Mouse (Mus musculus) heart, embryonic 15.5 days (tissue): ENCODE measurements around the gene Mcpt2. TPM values are rescaled to one million over a fixed set of nuclear protein-coding genes. Genes with fewer than 3 reads are reported as not detected.

Source experiments
- ATAC-seq: fragments of 200-750 bp; cut with Nextera tagmentation; replicated peaks from 2 replicates; pipeline ENCODE4 v1.8.0; 2017; ENCODE audit warnings: low read depth, moderate TSS enrichment; ENCODE audit not compliant: insufficient number of reproducible peaks, insufficient read depth, low FRiP score
- H3K27ac ChIP-seq: fragments of 300-500 bp; sonication (generic); 2 replicates; pipeline ENCODE4 v1.5.1; 2015; ENCODE audit warnings: mild to moderate bottlenecking, inconsistent platforms
- H3K27me3 ChIP-seq: fragments of 300-500 bp; sonication (generic); 2 replicates; pipeline ENCODE4 v1.6.1; 2015; ENCODE audit warnings: inconsistent platforms
- H3K36me3 ChIP-seq: fragments of 300-500 bp; sonication (generic); 2 replicates; pipeline ENCODE4 v1.6.1; 2015; ENCODE audit warnings: mild to moderate bottlenecking, inconsistent platforms
- H3K4me1 ChIP-seq: fragments of 300-500 bp; sonication (generic); replicated peaks from 2 replicates; pipeline ENCODE4 v1.6.1; 2015; ENCODE audit warnings: inconsistent platforms
- H3K4me2 ChIP-seq: fragments of 300-500 bp; sonication (generic); 2 replicates; pipeline ENCODE4 v1.6.1; 2015; ENCODE audit warnings: inconsistent platforms, mild to moderate bottlenecking, moderate library complexity
- H3K4me3 ChIP-seq: fragments of 300-500 bp; sonication (generic); 2 replicates; pipeline ENCODE4 v1.5.1; 2015; ENCODE audit warnings: mild to moderate bottlenecking, inconsistent platforms
- H3K9ac ChIP-seq: fragments of 300-500 bp; sonication (generic); 2 replicates; pipeline ENCODE4 v1.6.1; 2015; ENCODE audit warnings: mild to moderate bottlenecking, inconsistent platforms
- H3K9me3 ChIP-seq: fragments of 300-500 bp; sonication (generic); replicated peaks from 2 replicates; pipeline ENCODE4 v1.6.1; 2016; ENCODE audit warnings: inconsistent platforms
- WGBS: fragments of 180-500 bp; shearing (Covaris S2); methylation state at CpG from one replicate; pipeline ENCODE4 v1.1.7; 2015; ENCODE audit warnings: mixed read lengths; 5-methylcytosine and 5-hydroxymethylcytosine counted together
- microRNA-seq: library from miRNA; unstranded; fragments of <30 nt; microRNA quantifications from one replicate; pipeline ENCODE4, GENCODE M21; 2016
- polyA plus RNA-seq: library from polyadenylated mRNA; unstranded; fragments of >200 nt; fragmentation: Nextera tagmentation; extraction: Ambion mirVana; gene quantifications from 2 replicates; pipeline ENCODE4 v1.2.1, GENCODE M21; 2015

Mcpt2 gene
- polyA plus RNA-seq, 1 experiment from 2014 or later, result 0.19 TPM

- Histone ChIP-seq H3K27me3 (no peaks in the 10 kb centered on the region), H3K4me2 (no peak within 1 kb of the TSS), H3K4me3 (no peak within 1 kb of the TSS), H3K27ac (no peak within 1 kb of the TSS), H3K4me1 (no peaks in the 10 kb centered on the region), H3K9ac (no peak within 1 kb of the TSS), H3K36me3 (no peaks in the 10 kb centered on the region), H3K9me3 (no peaks in the 10 kb centered on the region)
- 93% methylated on average over 2 of the region's 2 CpGs for WGBS
- no peak for ATAC-seq
These were observed 43.3 kb downstream of the Mcpt2 start, which contains the start of gene Mcpt8 for GRCm38 (mm10) chr14:56085167-56085566. TSS of gene Mcpt8 (minus strand) at chr14:56085273.

- Histone ChIP-seq H3K4me2 (no peak overlapping the region), H3K27ac (no peak overlapping the region), H3K4me1 (no peaks in the 10 kb centered on the region), H3K9ac (no peak overlapping the region), H3K36me3 (no peaks in the 10 kb centered on the region), H3K9me3 (no peaks in the 10 kb centered on the region), H3K4me3 (no peak overlapping the region), H3K27me3 (no peaks in the 10 kb centered on the region)
- ATAC-seq, result no peak
- WGBS, result 65% methylated on average over 3 of the region's 3 CpGs
These were observed 44.9 kb downstream of the Mcpt2 start for GRCm38 (mm10) chr14:56086711-56087110.

- H3K4me2 ChIP-seq, result no peak overlapping the region
- WGBS, result 70% methylated on average over 2 of the region's 2 CpGs
- no peak overlapping the region for H3K4me3 ChIP-seq
- H3K36me3 ChIP-seq, result no peaks in the 10 kb centered on the region
- H3K9me3 ChIP-seq, result no peaks in the 10 kb centered on the region
- H3K4me1 ChIP-seq, result 0 out of 2 replicates have a peak, but pooled peaks cover 2% of the 10 kb centered on the region
- H3K27me3 ChIP-seq, result no peaks in the 10 kb centered on the region
- H3K27ac ChIP-seq, result no peak overlapping the region
- ATAC-seq, result no peak
- H3K9ac ChIP-seq, result no peak overlapping the region
These were observed 51.5 kb downstream of the Mcpt2 start for GRCm38 (mm10) chr14:56093353-56093752.

Small RNAs within 50 kb of the gene (microRNA-seq; reads per million reads assigned to microRNA genes)
- gene Mir6949, result not detected

Other genes with a start within 250 kb of the Mcpt2 start
- 10.8 and 15.8 TPM in 2 replicates for gene Nfatc4, start 218.9 kb upstream of the Mcpt2 start, polyA plus RNA-seq
- 12.7 and 15.0 TPM in 2 replicates for gene Nynrin, start 188.0 kb upstream of the Mcpt2 start, polyA plus RNA-seq
- gene Cbln3, start 157.6 kb upstream of the Mcpt2 start, polyA plus RNA-seq, result 0.36 and 0.50 TPM in 2 replicates
- 9.2 and 12.6 TPM in 2 replicates for gene Khnyn, start 157.1 kb upstream of the Mcpt2 start, polyA plus RNA-seq
- gene Sdr39u1, start 141.7 kb upstream of the Mcpt2 start, polyA plus RNA-seq, result 45.3 and 60.8 TPM in 2 replicates
- gene Cma1, start 97.4 kb upstream of the Mcpt2 start, polyA plus RNA-seq, result 8.9 and 9.6 TPM in 2 replicates
- not detected in 2 replicates for gene Cma2, start 91.1 kb upstream of the Mcpt2 start, polyA plus RNA-seq
- gene Mcpt1, start 24.1 kb upstream of the Mcpt2 start, polyA plus RNA-seq, result not detected in 2 replicates
- gene Mcpt9, start 11.5 kb upstream of the Mcpt2 start, polyA plus RNA-seq, result not detected in 2 replicates
- gene Mcpt4, start 20.3 kb downstream of the Mcpt2 start, polyA plus RNA-seq, result 0.75 and 0.88 TPM in 2 replicates
- 0.52 and 0.94 TPM in 2 replicates for gene Mcpt8, start 43.2 kb downstream of the Mcpt2 start, polyA plus RNA-seq
- 0.19 and 0.33 TPM in 2 replicates for gene Ctsg, start 60.5 kb downstream of the Mcpt2 start, polyA plus RNA-seq
- gene Gzme, start 78.6 kb downstream of the Mcpt2 start, polyA plus RNA-seq, result not detected in 2 replicates
- not detected in 2 replicates for gene Gzmd, start 90.6 kb downstream of the Mcpt2 start, polyA plus RNA-seq
- not detected in 2 replicates for gene Gzmg, start 117.5 kb downstream of the Mcpt2 start, polyA plus RNA-seq
- not detected in 2 replicates for gene Gzmn, start 132.6 kb downstream of the Mcpt2 start, polyA plus RNA-seq
- not detected in 2 replicates for gene Gzmf, start 169.4 kb downstream of the Mcpt2 start, polyA plus RNA-seq
- not detected in 2 replicates for gene Gzmc, start 192.6 kb downstream of the Mcpt2 start, polyA plus RNA-seq
- 0.16 and 1.6 TPM in 2 replicates for gene Gzmb, start 220.2 kb downstream of the Mcpt2 start, polyA plus RNA-seq